Mouse (Mus musculus) ovary, postnatal 10 days (tissue): ENCODE results near the gene Mrps18b.

ENCODE experiments used
- DNase-seq: peaks from one replicate; pipeline ENCODE4 v3.0.0; 2022; ENCODE audit warnings: low spot score

The Mrps18b gene

DNA sequence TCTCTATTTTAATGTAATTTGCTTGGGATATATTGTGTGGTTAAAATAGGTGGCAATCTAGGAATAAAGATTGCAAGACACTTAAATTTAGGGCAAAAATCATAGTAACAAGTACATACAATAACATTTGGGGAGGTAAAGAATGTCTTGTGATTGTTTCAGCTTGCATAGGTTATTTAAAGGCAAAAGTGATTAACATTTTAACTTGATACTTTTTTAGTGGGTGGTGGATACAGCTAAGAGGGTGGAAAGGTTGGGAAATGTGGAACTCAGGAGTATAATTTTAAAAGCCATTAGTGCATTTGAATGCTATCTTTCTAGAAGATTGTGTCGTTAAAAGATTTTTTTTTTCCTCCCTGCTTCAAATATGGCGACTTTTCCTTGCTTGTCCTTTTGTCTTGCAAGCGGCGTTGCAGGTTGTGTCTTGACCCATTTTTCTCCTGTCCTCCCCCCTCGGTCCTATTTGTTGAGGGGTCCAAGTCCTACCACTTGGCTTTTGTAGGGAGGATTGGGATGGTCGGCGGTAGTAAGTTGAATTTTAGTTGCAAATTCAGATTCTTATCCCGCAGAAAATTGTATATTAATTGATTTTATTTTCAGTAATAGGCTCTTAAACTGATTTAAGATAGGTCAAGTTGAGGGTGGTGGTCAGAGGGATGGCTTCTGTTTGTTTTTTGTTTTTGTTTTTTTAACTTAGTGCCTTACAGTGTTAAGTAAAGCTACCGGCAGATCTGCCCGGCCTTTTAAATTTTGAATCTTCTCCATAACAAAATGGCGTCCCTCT is 2.3 kb upstream of the Mrps18b start:
- DNase-seq = peak; percentile 32

DNA sequence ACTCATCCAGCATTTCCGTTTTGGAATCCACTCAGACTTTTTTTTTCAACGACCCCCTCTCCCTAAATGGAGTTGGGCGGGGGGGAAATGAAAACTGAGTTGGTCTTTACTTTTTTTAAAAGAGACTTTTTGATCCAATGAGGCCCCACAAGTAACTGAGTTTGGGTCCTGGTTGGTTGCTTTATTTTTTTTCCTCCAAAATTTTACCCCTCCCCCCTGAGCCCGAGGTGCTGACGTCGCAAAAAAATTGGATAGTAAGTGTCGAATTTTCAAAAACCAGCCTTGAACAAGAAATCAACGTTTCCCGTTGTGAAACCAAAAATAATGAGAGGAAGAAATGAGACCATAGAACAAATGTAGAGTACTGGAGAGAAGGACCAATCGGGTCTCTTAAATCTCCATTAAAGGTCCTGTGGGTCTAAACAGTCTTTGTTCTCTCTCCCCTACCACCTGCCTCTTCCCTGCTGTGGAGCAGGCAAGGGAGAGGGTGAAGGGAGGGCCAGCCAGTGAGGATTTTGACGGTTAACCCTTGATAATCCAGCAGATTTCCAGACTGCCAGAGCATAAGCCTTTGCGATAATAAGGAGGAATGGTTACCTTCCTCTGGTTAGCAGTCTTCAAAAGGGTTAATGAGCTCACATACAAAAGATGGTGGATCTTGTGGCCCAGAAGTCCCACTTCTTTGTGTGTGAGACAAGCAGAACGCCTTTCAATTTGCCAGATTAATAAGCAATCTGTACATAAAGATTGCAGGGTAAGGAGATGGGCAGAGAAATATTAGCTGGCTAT is 1.5 kb upstream of the Mrps18b start:
- no peak for DNase-seq

DNA sequence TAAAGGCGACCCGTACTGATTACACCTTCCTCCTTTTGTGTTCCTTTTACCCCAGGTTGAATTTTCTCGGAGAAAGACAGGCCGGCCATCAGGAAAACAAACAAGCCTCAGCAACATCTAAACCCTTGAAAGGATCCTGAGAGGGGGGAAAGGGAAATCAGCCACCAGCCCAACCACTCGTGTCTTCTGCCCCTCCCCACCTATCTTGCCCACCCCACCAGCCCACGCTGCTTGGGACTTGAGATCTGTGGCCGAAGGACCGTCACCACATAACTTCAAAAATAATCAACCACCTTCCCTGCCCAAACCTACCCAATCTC is 914 bp upstream of the Mrps18b start:
- no peak for DNase-seq

DNA sequence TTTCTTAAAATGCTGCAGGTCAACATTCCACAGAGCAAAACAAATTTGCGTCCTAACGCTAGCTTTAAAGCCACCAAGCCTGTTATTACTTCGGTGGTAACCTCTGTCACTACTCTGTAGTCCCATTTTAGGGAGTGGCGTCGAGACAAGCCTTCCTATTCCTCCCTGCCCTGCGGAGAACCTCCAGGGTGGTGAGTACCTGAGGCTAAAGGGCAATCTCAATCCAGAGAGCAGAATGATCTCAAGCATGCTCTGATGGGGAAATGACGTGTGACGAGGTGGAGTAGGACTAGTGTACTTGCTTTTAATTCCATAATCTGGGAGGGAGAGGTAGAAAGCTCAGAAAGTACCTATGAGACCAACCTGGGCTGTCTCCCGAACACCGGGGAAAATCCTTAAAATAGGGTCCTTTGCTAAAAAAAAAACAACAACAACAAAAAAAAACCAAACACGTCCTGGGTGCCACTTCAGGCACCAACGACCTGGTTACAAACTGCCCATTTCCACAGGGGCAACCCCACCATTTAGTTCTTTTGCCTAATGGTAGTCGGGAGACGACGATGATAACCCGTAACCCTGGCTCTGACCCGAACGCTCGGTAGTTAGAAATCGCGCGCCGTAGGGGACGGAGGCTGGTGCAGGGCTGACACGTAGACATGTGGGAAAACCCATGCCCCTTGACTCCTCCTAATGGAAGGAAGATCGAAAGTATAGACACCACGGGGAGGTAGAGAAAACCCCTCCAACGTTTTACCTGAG is 472 bp downstream of the Mrps18b start:
- no peak for DNase-seq

DNA sequence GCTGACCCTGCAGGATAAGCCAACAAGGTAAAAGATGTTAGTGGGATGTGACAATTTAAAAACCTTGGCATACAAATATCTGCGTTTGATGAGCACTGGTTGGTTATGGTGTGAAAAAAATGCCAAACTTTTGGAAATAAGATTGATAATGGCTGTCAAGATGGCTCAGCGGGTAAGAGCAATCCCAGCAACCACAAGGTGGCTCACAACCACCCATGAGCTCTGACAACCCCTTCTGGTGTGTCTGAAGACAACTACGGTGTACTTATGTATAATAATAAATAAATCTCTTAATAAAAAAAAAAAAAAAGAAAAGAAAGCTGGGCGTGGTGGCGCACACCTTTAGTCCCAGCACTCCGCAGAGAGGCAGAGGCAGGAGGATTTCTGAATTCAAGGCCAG is 1.2 kb downstream of the Mrps18b start:
- DNase-seq = no peak

DNA sequence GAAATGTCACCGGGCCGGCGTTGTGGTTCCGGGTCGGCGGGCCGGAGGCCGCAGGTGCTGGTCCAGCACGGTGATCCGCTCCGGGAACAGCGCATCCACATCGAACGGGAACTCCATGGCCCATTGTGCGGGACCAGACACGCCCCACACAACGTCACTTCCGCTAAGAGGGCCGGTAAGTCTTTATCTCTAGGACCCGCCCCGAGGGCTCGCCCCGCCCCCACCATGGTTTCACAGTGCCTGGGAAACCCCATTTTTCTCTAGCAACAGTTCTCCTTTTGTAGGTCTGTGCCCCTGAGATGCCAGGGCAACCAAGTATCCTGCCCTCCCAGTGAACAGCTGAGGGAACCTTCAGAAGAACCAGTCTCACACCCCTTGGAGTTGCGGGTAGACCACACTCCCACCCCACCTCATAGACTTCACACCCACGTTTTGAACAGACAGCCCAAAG is 6.2 kb downstream of the Mrps18b start, which contains the start of gene Atat1:
Gene Atat1 (minus strand): TSS at position 157 of the 451 bp plus-strand sequence.
- peak; percentile 82 for DNase-seq

DNA sequence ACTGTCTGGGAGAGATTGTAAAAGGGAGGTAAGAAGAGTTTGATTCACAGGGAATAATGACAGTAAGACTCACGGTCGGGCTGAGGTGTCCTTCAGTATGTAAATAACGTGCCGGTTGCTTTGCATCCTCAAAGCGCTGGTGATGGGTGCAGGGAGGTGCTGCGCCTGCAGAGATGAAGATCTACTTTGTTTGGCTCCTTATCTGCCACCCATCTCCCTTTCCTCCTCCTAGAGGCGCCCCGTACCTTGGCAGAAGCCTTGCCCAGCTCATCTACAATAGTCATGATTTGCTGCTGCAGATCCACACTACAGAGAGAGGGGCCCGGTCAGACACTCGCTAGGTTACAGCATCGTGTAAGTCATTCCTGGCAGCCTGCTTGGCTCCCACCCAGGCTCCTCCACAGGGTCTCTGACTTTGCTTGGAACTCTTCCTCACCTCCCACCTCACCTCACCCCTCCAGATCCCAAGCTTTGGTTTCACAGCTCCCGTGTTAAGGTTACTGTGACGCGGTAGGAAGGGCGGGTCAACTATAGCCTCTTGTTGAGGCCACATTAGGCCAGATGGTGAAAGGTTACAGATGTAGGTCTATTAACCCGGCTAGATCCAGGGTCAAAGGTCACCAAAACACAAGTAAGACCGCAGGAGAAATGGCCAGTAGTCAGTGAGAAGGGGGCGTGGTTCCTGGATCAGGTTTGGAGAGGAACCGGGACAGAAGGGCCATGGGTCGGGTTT is 6.8 kb downstream of the Mrps18b start:
- no peak for DNase-seq

DNA sequence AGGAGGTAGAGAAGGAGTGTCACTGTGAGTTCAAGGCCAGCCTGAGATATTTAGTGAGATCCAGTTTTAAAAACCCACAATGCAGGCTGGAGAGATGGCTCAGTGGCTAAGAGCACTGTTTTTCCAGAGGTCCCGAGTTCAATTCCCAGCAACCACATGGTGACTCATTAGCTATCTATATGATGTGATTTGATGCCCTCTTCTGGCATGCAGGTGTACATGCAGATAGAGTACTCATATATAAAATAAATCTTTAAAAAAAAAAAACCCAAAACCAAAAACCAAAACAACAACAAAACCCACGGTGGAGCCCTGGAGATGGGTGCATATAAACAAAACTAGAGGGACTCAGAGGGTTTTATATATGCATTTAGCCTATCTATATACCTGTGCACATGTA is 8.6 kb downstream of the Mrps18b start:
- DNase-seq = no peak

DNA sequence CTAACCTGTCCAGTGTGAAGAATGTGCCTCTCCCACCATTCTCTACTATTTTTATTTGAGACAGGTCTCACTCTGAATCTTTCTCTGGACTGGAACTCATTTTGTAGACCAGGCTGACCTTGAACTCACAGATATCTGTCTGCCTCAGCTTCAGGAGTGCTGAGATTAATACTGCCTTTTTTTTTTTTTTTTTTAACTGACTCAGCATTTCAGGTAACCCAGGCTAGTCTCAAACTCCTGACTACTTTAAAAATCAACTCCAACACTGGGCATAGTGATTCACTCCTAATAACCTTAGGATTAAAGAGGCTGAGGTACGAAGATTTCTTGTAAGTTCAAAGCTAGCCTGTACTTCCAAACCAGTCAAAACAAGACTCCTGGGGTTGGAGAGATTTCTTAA is 10.6 kb downstream of the Mrps18b start:
- DNase-seq = no peak

DNA sequence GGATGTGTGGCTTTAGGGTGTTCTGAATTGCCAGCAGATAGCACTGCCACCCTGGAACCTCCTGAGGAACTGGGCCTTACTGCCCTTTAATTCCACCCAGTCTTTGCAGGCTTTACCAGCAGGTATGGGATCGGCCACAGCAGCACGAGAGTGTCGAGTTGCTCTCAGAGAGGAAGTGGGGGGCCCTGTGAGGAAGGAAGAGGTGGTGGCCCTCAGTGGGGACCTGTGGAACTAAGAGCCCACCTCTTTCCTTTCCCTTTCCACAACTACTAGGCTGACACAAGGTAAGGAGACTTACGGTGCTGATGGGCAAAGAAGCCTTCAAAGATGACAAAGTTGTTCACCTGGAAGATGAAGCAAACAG is 12.2 kb downstream of the Mrps18b start:
- DNase-seq = no peak

DNA sequence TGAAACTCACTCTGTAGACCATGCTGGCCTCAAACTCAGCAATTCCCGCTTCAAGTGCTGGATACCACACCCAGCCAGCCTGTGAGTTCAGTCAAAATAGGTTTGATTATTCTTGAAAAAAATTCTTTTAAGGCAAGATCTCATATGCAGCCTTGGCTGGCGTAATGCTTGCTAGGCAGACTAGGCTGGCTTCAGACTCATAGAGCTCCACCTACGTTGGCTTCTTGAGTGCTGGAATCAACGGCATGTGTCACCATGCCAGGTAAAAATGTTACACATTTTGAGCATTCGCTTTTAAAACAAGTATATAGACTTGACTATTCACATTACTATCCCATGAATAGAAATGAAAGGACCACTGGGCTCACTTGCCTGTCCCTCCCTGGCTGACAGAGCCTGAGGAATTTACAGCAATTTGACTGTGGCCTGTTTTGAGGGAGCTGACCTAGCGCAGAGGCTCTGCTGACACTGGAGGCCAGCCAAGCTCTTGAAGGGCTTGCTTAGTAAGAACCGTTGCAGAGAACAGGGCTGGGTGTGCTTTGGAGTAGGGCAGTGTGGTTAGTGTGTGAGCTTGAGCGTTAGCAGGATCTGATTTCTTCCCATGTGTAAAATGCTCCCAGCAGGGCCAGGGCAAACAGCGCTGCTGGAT is 12.7 kb downstream of the Mrps18b start:
- no peak for DNase-seq

DNA sequence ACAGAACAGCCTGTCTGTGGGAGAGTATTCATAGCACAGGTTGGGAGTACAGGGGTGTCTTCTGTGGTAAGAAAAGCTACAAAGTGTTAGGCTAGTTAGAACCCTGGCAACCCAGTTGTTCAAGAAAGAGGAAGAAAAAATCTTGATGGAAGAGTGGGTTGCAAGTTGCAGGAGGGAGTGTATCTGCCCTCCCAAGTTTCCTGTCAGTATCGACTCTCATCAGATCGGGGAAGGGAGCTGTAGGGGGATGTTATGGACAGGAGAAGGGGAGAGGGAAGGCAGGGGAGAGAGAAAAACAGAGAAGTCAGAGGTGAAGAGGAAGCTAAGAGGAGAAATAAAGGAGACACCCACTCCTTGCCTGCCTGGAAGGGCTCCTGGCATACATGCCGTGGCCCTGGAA is 15.6 kb downstream of the Mrps18b start:
- DNase-seq = no peak

DNA sequence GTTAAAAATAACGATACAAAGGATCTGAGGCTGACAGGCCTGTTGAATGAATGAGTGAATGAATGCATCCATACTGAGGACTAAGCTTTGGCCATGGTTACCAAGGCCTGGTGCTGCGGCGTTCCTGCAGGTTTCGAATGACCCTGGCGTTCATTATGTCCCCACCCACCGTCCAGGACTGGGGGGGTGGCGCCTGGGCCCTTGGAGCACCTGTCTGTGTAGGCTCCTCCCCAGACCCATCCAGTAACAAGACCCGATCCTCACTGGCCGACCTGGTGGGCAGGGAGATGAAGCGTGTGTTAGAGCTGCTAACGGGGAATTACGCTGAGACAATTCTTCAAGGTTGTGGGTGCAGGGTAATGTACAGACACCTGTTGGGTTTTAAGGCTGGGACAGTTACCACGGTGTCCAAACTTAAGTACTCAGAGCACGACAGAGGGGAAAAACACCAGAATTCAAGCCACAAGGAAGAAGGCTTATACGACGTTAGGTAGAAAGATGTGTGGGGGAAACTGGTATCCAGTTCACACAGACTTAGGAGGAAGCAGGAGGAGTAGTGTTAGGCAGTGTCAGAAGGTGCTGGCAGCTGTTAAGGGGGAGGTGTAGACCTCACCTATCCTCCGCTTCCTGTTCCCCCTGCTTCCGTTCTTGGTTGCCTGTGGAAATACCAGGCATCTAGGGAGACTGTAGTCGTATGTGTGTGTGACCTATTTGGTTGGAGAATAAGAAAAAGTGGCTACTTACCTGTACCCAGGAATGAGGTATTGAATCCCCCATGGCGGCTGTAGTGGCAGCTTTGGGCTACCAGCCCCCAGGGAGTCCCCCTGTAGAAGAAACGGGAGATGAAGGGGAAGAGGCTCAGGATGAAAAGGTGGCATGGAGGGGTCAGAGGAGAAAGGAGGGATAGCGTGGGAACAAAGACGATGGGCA is 18.3 kb downstream of the Mrps18b start:
- no peak for DNase-seq

DNA sequence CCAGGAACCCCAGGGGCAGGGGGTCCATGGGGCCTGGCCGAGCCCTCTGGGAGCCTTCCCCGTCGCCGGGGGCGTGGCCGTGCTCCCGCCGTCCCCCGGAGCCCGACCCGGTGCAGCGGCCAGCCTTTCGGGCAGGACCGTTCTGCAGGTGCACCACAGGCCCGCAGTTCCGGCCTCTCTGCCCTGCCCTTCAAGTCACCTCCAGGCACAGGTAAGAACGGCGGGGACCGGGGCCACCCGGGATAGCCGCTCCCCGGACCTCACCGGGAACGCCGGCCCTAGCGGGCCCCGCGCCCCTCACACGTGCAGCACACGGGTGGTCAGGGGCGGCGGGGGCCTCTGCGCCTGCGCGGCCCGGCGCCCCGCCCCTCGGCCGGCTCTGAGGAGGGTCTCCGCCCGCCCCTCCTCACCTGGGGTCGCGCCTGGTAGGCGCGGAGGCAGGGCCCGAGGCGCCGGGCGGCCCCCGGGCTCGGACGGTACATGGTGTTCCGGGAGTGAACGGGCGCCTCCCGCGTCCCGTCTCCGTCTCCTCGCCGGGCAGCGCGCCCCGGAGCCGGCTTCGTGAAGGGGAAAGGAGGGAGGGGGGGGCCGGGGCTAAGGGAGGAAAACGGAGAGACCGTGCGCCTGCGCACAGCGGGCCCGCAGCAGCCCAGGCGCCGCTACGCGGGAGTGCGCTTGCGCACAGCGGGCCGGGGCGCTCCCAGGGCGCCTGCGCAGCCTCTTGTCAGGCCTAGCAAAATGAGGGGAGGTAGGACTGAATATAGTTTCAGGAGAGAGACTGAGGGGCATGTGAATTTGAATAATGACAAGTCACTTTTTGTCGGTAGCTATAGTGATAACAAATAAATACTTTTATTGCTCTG is 19.2 kb downstream of the Mrps18b start, which contains the start of gene 2310061I04Rik:
Gene 2310061I04Rik (minus strand): TSS at position 651 of the 863 bp plus-strand sequence.
- peak; percentile 79 for DNase-seq

DNA sequence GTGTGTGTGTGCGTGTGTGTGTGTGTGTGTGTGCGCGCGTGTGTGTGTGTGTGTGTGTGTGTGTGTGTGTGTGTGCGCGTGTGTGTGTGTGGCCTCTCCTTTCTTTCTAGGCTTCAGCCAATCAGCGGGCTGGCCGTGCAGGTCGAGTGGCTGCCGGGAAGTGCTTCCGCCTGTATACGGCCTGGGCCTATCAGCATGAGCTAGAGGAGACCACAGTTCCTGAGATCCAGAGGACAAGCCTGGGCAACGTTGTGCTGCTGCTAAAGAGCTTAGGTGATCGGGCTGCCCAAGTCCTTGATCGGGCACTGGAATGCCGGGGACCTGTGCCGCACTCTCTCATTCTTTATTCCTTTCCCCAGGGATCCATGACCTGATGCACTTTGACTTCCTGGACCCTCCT is 28.5 kb downstream of the Mrps18b start:
- no peak for DNase-seq

DNA sequence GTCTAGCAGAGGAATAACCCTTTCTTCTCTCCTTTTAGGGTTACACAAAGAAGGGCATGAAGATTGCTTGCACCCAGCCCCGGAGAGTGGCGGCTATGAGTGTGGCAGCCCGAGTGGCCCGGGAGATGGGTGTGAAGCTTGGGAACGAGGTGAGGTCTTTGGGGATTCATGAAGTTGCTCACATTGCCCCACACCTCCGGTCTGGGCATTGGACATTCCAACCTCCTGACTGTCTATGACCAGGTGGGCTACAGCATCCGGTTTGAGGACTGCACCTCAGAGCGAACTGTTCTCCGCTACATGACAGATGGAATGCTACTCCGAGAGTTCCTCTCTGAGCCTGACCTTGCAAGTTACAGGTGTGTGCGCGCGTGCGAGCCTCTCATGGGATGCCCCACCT is 32.4 kb downstream of the Mrps18b start:
- DNase-seq = no peak

DNA sequence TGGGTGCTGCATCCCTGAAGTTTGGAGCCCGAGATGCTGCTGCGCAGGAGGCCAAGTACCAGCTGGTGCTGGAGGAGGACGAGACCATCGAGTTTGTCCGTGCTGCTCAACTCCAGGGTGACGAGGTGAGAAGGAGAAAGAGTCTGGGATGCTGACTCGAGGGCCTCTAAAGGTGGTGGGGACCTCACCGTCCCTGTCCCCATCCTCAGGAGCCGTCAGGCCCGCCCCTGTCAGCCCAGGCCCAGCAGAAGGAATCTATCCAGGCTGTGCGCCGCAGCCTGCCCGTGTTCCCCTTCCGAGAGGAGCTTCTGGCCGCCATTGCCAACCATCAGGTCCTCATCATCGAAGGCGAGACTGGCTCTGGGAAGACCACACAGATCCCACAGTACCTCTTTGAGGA is 33.3 kb downstream of the Mrps18b start:
- DNase-seq = no peak

DNA sequence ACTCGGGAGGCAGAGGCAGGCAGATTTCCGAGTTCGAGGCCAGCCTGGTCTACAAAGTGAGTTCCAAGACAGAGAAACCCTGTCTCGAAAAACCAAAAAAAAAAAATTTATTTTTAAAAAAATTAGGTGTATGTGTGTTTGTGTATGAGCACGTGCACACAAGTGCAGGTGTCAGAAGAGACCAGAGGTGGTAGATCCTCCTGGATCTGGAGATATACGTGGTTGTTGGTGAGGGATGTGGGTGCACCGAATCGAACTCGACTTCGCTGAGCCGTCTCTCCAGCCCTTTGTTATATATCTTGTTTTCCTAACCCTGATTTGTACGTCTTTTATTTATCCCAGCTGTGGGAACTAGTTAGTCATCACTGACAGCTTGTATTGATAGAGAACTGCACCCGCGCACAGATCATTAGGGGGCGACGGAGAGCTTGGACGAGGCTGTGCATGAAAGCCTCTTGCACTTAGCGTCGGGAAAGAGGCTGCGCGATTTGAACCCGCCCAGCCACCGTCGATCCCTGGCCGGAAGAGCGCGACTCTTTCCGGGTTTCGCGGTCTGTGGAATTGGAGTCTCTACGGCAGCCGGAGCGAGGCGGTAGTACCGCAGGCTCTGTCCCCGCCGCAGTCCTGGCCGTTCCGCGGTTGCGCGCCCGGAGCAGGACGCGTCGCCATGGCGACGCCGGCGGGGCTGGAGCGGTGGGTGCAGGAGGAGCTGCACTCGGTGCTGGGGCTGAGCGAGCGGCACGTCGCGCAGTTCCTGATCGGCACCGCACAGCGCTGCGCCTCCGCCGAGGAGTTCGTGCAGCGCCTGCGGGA is 36.7 kb downstream of the Mrps18b start, which contains the start of gene Dhx16:
Gene Dhx16 (plus strand): TSS at position 575 of the 813 bp plus-strand sequence.
- DNase-seq = peak; percentile 69
